Mouse (Mus musculus): ENCODE results near the gene Bcl7a. TPM values are rescaled to one million over a fixed set of nuclear protein-coding genes. Genes with fewer than 3 reads are reported as not detected.

The Bcl7a gene
- total and polyA plus RNA-seq, 2 experiments from 2014 or later, result 25.6 to 42.6 TPM

DNA sequence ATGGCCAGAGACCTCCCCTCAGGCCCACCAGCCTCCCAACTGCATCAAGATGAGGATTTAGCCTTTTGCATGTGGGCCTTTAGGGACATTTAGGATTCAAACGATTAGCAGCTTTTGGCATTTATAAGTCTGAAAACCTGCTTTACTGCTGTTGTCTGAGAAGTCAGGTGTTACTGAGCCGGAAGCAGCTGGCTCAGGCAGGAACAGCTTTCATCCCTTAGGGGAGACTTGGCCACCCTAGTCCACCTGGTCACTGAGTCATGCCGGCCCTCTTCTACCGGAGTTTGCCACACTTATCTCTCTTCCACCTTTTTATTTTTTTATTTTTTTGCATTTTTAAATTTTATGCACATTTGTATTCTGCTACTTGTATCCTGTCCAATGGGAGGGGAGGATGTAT lies 13.6 kb downstream of the Bcl7a start:
- H3K27me3 ChIP-seq (ENCODE audit: insufficient read depth, low read length), result no peaks in the 10 kb centered on the region
- no peak overlapping the region for H3K9ac ChIP-seq (replicated peaks; ENCODE audit: low read length)
- WGBS, result 80% methylated on average over 4 of the region's 4 CpGs
- H3K4me2 ChIP-seq (ENCODE audit: low read depth, low read length), result no peak overlapping the region
- H3K9me3 ChIP-seq (ENCODE audit: low read length), result no peaks in the 10 kb centered on the region
- H3K36me3 ChIP-seq (ENCODE audit: insufficient read depth, low read length), result peaks cover 58% of the 10 kb centered on the region
- no peaks in the 10 kb centered on the region for H3K4me1 ChIP-seq (ENCODE audit: insufficient read depth, low read length)
- no peak for DNase-seq (ENCODE audit: low spot score)
- H3K27ac ChIP-seq, result no peak overlapping the region
- TF ChIP-seq CTCF (IDR thresholded peaks at IDR 0.05; ENCODE audit: low read depth), result no peak
- H3K4me3 ChIP-seq (ENCODE audit: low read length), result no peak overlapping the region
- ATAC-seq, result no peak

DNA sequence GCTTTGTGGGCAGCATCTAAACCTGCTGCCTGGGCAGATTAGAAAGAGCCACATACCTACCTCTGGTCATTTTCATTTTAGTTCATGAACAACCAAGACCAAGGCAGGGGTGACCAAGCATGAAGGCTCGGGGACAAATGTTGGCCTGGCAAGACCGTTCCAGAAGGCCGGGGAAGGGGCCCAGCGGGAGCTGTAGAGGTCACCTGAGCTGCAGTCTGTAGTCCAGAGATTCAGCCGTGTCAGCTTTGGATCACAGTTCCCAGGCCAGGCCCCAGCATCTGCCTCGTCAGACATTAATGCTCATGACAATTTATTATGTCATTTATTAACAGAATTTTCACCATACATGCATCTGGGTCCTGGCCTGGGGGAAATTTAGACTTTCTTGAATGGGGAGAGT lies 15.8 kb downstream of the Bcl7a start:
- ATAC-seq (no peak), DNase-seq (ENCODE audit: low spot score) (no peak)
- whole genome bisulfite sequencing, result 77% methylated on average over 6 of the region's 6 CpGs

DNA sequence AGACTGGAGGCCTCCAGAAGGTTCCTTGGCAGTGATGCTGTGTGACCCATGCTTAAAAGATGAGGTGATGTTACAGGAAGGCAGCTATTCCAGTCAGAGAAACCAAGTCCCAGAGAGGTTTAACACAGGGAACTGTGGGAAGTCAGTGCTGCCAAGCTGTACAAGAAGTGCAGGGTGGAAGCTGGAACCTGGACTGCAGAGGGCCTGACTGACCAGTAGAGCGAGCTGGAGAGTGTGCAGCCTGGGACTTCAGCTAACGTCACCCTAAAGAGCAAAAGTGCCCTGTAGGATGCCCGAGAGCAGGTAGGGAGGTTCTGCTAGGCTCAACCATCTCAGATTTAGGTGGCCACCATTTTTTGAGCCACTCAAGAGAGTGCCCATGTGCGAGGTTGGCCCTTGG lies 19.3 kb downstream of the Bcl7a start:
- WGBS, result 85% methylated on average over 4 of the region's 4 CpGs
- no peak overlapping the region for H3K4me2 ChIP-seq (ENCODE audit: low read depth, low read length)

More for the DNA sequence above, 15.8 kb downstream of the Bcl7a start:
- Histone ChIP-seq H3K4me2 (ENCODE audit: low read depth, low read length) (no peak overlapping the region), H3K36me3 (ENCODE audit: insufficient read depth, low read length) (peaks cover 66% of the 10 kb centered on the region), H3K9me3 (ENCODE audit: low read length) (no peaks in the 10 kb centered on the region), H3K4me1 (ENCODE audit: insufficient read depth, low read length) (no peaks in the 10 kb centered on the region), H3K9ac (replicated peaks; ENCODE audit: low read length) (no peak overlapping the region), H3K4me3 (ENCODE audit: low read length) (no peak overlapping the region), H3K27me3 (ENCODE audit: insufficient read depth, low read length) (no peaks in the 10 kb centered on the region), H3K27ac (no peak overlapping the region)
- TF ChIP-seq CTCF (IDR thresholded peaks at IDR 0.05; ENCODE audit: low read depth), result no peak

DNA sequence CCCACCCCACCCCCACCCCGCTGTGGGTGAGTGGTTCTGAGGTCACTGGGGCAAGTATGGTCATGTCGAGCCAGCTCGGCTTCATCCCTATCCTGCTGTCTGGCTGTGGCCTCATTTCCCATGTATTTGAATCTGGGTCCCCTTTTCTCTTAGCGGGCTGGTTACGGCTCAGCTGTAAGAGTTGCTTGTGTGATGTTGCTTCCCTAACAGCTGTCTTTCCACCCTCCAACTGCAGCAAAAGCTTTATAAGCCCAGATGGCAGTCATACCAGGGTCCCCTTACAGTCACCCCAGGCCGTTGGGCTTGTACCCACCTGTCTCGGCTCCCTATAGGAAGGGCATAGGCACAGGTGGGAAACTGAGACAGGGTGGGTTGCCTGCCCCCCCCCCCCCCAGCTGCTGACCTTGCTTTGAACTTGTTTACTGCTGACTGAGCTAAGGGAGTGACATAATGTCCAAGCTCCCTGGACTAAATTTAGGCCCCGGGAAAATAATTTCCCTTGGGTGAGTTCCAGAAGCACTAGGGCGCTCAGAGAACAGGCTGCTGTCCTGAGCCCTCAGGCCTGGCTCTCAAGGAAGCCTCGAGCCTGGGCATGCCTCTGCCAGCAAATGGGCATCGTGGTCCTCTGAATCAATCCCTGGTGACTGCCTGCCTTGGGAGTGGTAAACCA lies 20.8 kb downstream of the Bcl7a start:
- Histone ChIP-seq H3K4me2 (ENCODE audit: low read depth, low read length) (no peak overlapping the region), H3K9ac (replicated peaks; ENCODE audit: low read length) (no peak overlapping the region), H3K4me1 (ENCODE audit: insufficient read depth, low read length) (no peaks in the 10 kb centered on the region), H3K27me3 (ENCODE audit: insufficient read depth, low read length) (no peaks in the 10 kb centered on the region), H3K36me3 (ENCODE audit: insufficient read depth, low read length) (peaks cover 38% of the 10 kb centered on the region), H3K27ac (no peak overlapping the region), H3K9me3 (ENCODE audit: low read length) (no peaks in the 10 kb centered on the region), H3K4me3 (ENCODE audit: low read length) (no peak overlapping the region)
- DNase-seq (ENCODE audit: low spot score) (no peak), ATAC-seq (no peak)
- WGBS, result 78% methylated on average over 11 of the region's 11 CpGs
- no peak for TF ChIP-seq CTCF (IDR thresholded peaks at IDR 0.05; ENCODE audit: low read depth)

More for the DNA sequence above, 19.3 kb downstream of the Bcl7a start:
- DNase-seq (ENCODE audit: low spot score) (no peak), ATAC-seq (no peak)
- H3K27ac ChIP-seq, result no peak overlapping the region
- peaks cover 54% of the 10 kb centered on the region for H3K36me3 ChIP-seq (ENCODE audit: insufficient read depth, low read length)
- no peak overlapping the region for H3K9ac ChIP-seq (replicated peaks; ENCODE audit: low read length)
- peak; percentile 27; the same call in 1 of the 2 replicates for TF ChIP-seq CTCF (IDR thresholded peaks at IDR 0.05; ENCODE audit: low read depth)
- no peak overlapping the region for H3K4me3 ChIP-seq (ENCODE audit: low read length)
- no peaks in the 10 kb centered on the region for H3K4me1 ChIP-seq (ENCODE audit: insufficient read depth, low read length)
- no peaks in the 10 kb centered on the region for H3K9me3 ChIP-seq (ENCODE audit: low read length)
- H3K27me3 ChIP-seq (ENCODE audit: insufficient read depth, low read length), result no peaks in the 10 kb centered on the region

DNA sequence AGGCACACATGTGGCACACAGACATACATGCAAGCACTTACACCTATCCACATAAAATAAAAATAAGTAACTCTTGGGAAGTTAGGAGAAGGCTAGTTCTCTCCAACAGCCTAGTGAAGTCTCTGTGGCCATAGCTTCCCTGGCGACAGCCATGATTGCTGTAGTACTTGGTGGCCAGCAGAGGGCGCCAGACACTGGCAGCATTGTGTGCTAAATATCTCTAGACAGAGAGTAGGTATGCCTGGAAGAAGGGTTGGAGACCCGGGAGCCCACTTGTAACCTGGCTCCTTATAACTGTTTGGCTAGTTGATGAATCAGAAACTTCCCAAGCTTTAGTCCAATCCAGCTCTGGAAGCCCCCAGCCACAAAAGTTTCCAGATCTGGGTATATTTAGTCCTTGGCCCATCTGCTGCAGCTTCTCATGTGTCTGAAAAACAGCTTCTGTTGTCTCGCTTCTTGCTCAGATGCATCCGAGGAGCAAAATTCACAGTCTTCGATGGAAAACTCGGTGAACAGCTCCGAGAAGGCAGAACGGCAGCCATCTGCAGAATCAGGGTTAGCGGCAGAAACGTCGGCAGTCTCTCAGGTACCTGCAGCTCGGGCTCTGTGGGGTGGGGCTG lies 25.3 kb downstream of the Bcl7a start:
- Histone ChIP-seq H3K36me3 (ENCODE audit: insufficient read depth, low read length) (peaks cover 44% of the 10 kb centered on the region), H3K9ac (replicated peaks; ENCODE audit: low read length) (no peak overlapping the region), H3K9me3 (ENCODE audit: low read length) (no peaks in the 10 kb centered on the region), H3K4me2 (ENCODE audit: low read depth, low read length) (no peak overlapping the region), H3K4me1 (ENCODE audit: insufficient read depth, low read length) (no peaks in the 10 kb centered on the region), H3K27ac (no peak overlapping the region), H3K4me3 (ENCODE audit: low read length) (no peak overlapping the region), H3K27me3 (ENCODE audit: insufficient read depth, low read length) (no peaks in the 10 kb centered on the region)
- WGBS, result 77% methylated on average over 13 of the region's 13 CpGs
- TF ChIP-seq CTCF (IDR thresholded peaks at IDR 0.05; ENCODE audit: low read depth), result peak; percentile 96
- DNase-seq (ENCODE audit: low spot score) (peak; percentile 80), ATAC-seq (no peak)

DNA sequence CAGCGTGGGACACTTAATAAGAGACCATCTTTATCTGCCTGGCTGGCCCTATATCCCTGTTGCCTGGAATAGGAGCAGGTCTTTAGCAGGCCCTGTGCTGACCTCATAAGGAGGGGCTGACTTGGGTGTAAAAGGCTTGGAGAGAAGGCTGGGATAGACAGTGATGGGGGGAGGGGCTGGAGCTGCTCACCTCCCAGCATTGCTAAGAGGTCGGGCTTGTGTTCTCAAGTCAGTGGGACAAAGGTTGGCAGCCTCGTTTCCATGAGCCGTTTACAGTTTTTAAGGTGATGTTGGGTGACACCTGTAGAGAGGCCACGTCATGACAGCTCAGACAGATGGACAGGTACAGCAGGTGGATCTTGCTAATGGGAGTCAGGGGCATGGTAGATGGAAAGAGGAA lies 26.4 kb downstream of the Bcl7a start:
- no peak for TF ChIP-seq CTCF (IDR thresholded peaks at IDR 0.05; ENCODE audit: low read depth)
- no peak overlapping the region for H3K4me3 ChIP-seq (ENCODE audit: low read length)
- 89% methylated on average over 5 of the region's 5 CpGs for WGBS
- H3K9ac ChIP-seq (replicated peaks; ENCODE audit: low read length), result no peak overlapping the region
- H3K36me3 ChIP-seq (ENCODE audit: insufficient read depth, low read length), result peaks cover 44% of the 10 kb centered on the region
- H3K4me1 ChIP-seq (ENCODE audit: insufficient read depth, low read length), result no peaks in the 10 kb centered on the region
- no peaks in the 10 kb centered on the region for H3K27me3 ChIP-seq (ENCODE audit: insufficient read depth, low read length)
- no peak overlapping the region for H3K27ac ChIP-seq
- no peaks in the 10 kb centered on the region for H3K9me3 ChIP-seq (ENCODE audit: low read length)
- ATAC-seq (no peak), DNase-seq (ENCODE audit: low spot score) (no peak)
- H3K4me2 ChIP-seq (ENCODE audit: low read depth, low read length), result no peak overlapping the region

DNA sequence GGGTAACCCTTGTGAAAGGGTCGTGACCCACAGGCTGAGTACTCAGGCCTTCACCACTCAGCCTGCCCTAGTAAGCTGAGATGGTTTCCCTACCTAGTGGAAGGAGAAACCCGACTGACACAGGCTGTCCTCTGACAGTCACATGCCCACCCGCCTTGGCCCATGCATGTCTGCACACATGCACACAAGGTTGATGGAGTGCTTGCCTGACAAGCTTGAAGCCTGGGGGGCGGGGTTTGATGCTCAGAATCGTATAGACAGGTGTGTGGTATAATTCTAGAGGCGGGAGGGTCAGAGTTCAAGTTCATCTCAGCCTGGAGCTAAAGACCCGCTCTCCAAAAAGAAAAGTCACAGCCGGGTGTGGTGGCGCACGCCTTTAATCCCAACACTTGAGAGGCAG lies 31.6 kb downstream of the Bcl7a start:
- Histone ChIP-seq H3K4me3 (ENCODE audit: low read length) (no peak overlapping the region), H3K9ac (replicated peaks; ENCODE audit: low read length) (no peak overlapping the region), H3K4me2 (ENCODE audit: low read depth, low read length) (no peak overlapping the region), H3K36me3 (ENCODE audit: insufficient read depth, low read length) (peaks cover 30% of the 10 kb centered on the region), H3K27me3 (ENCODE audit: insufficient read depth, low read length) (no peaks in the 10 kb centered on the region), H3K4me1 (ENCODE audit: insufficient read depth, low read length) (no peaks in the 10 kb centered on the region), H3K27ac (no peak overlapping the region), H3K9me3 (ENCODE audit: low read length) (no peaks in the 10 kb centered on the region)
- no peak for ATAC-seq
- TF ChIP-seq CTCF (IDR thresholded peaks at IDR 0.05; ENCODE audit: low read depth), result no peak
- no peak for DNase-seq (ENCODE audit: low spot score)
- 94% methylated on average over 10 of the region's 10 CpGs for WGBS
